Mouse (Mus musculus): ENCODE measurements around the gene Crybb3. TPM values are rescaled to one million over a fixed set of nuclear protein-coding genes. Genes with fewer than 3 reads are reported as not detected.
A peak's percentile ranks its signal among the peaks of the same experiment; 100 is the strongest.

Gene Crybb3
- total RNA-seq (2021): 1 to 10 TPM in 1 of 2 experiments, under 1 TPM in 1; 0.79 to 1.0 TPM
- long read RNA-seq, experiment 1: 0 reads
- long read RNA-seq, experiment 2, partial matches to known transcripts: 0 of 1 reads
- long read RNA-seq, experiment 2, other reads (novel, unspliced or antisense): 0 of 1 reads

GRCm38 (mm10) chr5:113081439-113081838, at the start of gene Crybb3:
TSS of gene Crybb3 (minus strand) at chr5:113081584.
- DNase-seq: peak; percentile 78
- Histone ChIP-seq H3K4me3 (no peak within 1 kb of the TSS), H3K27ac (no peak within 1 kb of the TSS)
- intact Hi-C loops (cut with DNase I): no loop called here
- no peak for TF ChIP-seq CTCF (IDR thresholded peaks at IDR 0.05)

DNA sequence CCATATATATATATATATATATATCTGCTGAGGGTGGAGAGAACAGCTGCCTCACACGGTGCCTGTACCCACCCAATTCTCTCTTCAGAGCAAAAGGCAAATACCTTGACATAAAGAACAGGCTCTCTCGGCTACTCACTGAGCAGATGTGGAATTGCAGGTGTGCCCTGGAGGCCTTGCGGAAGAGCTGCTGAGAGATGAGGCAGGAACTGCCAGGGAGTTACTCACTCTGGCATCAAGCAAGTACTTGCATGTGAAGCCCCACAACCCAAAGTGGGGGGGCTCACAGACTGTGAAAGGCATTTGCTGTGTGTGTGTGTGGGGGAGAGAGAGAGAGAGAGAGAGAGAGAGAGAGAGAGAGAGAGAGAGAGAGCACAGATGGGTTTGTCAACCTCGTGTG, 47.0 kb upstream of the Crybb3 start:
- H3K27ac ChIP-seq: peak overlapping the region; percentile 77
- intact Hi-C loops (cut with DNase I): no loop called here
- H3K4me3 ChIP-seq: no peak overlapping the region
- no peak for DNase-seq
- no peak for TF ChIP-seq CTCF (IDR thresholded peaks at IDR 0.05)

- intact Hi-C loops (cut with DNase I): no loop called here
- no peak overlapping the region for H3K4me3 ChIP-seq
- DNase-seq: no peak
- H3K27ac ChIP-seq: 0 out of 2 replicates have a peak overlapping the region, but pooled peaks have one; percentile 77
- no peak for TF ChIP-seq CTCF (IDR thresholded peaks at IDR 0.05)
Measured at GRCm38 (mm10) chr5:113126476-113126875, 45.1 kb upstream of the Crybb3 start.

- Histone ChIP-seq H3K4me3 (no peak overlapping the region), H3K27ac (peak overlapping the region; percentile 78)
- no peak for DNase-seq
- TF ChIP-seq CTCF (IDR thresholded peaks at IDR 0.05): no peak
- intact Hi-C loops (cut with DNase I): no loop called here
Measured at GRCm38 (mm10) chr5:113123693-113124092, 42.3 kb upstream of the Crybb3 start.

- Histone ChIP-seq H3K27ac (peak overlapping the region; percentile 78), H3K4me3 (no peak overlapping the region)
- no peak for TF ChIP-seq CTCF (IDR thresholded peaks at IDR 0.05)
- DNase-seq: peak; percentile 70
- intact Hi-C loops (cut with DNase I): no loop called here
Measured at GRCm38 (mm10) chr5:113122326-113123054, 41.1 kb upstream of the Crybb3 start.

DNA sequence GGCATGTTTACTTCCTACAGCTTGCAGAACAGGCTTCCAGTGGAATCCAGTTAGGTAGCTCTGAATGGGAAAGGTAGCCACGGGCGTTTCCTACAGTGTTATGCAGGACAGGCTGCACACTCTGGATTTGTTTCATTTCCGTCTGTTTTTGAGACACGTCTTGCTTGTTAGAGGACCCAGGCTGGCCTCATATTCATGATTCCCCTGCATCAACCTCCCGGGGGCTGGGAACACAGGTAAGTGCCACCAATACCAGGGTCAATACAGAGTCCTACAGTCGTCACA, 40.1 kb upstream of the Crybb3 start:
- Histone ChIP-seq H3K4me3 (no peak overlapping the region), H3K27ac (peak overlapping the region; percentile 78)
- no peak for DNase-seq

GRCm38 (mm10) chr5:113120741-113121590, 39.6 kb upstream of the Crybb3 start:
- TF ChIP-seq CTCF (IDR thresholded peaks at IDR 0.05): no peak
- intact Hi-C loops (cut with DNase I): no loop called here
- Histone ChIP-seq H3K27ac (peak overlapping the region; percentile 78), H3K4me3 (no peak overlapping the region)
- DNase-seq: no peak

More for the DNA sequence above, 40.1 kb upstream of the Crybb3 start:
- TF ChIP-seq CTCF (IDR thresholded peaks at IDR 0.05): no peak
- intact Hi-C loops (cut with DNase I): no loop called here

- no peak for TF ChIP-seq CTCF (IDR thresholded peaks at IDR 0.05)
- no peak for DNase-seq
- Histone ChIP-seq H3K27ac (peak overlapping the region; percentile 43; the same call in 1 of the 2 replicates), H3K4me3 (no peak overlapping the region)
- intact Hi-C loops (cut with DNase I): no loop called here
Measured at GRCm38 (mm10) chr5:113119861-113120465, 38.6 kb upstream of the Crybb3 start.

- peak overlapping the region; percentile 65; the same call in 1 of the 2 replicates for H3K27ac ChIP-seq
- TF ChIP-seq CTCF (IDR thresholded peaks at IDR 0.05): no peak
- intact Hi-C loops (cut with DNase I): no loop called here
- H3K4me3 ChIP-seq: no peak overlapping the region
- no peak for DNase-seq
Measured at GRCm38 (mm10) chr5:113119291-113119690, 37.9 kb upstream of the Crybb3 start.

GRCm38 (mm10) chr5:113118695-113119094, 37.3 kb upstream of the Crybb3 start:
- intact Hi-C loops (cut with DNase I): no loop called here

DNA sequence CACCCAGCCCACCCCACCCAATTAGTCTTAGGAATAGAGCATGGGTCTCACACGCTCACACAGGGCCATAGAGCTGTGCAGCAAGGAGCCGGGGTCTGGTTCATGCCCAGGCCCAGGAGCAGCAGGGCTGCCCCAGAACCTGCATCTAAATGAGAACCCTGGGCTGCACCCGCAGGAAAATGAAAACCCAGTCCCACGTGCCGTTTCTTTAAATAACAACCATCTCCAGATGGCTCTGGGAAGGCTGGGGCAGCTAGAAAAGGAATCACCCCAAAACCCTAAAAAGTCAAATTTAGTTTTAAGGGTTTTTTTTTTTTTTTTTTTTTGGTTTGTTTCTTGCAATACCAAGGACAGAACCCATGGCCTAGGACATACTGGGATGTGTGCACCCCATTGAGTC, 36.0 kb upstream of the Crybb3 start:
- Histone ChIP-seq H3K27ac (peak overlapping the region; percentile 65), H3K4me3 (no peak overlapping the region)
- intact Hi-C loops (cut with DNase I): no loop called here
- TF ChIP-seq CTCF (IDR thresholded peaks at IDR 0.05): no peak
- no peak for DNase-seq

More at GRCm38 (mm10) chr5:113118695-113119094, 37.3 kb upstream of the Crybb3 start:
- no peak for TF ChIP-seq CTCF (IDR thresholded peaks at IDR 0.05)
- no peak for DNase-seq
- Histone ChIP-seq H3K4me3 (no peak overlapping the region), H3K27ac (peak overlapping the region; percentile 65)

- no peak for TF ChIP-seq CTCF (IDR thresholded peaks at IDR 0.05)
- peak overlapping the region; percentile 96 for H3K27ac ChIP-seq
- intact Hi-C loops (cut with DNase I): no loop called here
- DNase-seq: no peak
- no peak overlapping the region for H3K4me3 ChIP-seq
Measured at GRCm38 (mm10) chr5:113115896-113116295, 34.5 kb upstream of the Crybb3 start.
